Mouse (Mus musculus): ENCODE measurements at regions not wholly inside any gene's neighbourhood (a gene's known extent, or its start where the extent isn't known, plus 50 kb on each side); places are given as distances from the start of the nearest gene placed in this dataset.

DNA sequence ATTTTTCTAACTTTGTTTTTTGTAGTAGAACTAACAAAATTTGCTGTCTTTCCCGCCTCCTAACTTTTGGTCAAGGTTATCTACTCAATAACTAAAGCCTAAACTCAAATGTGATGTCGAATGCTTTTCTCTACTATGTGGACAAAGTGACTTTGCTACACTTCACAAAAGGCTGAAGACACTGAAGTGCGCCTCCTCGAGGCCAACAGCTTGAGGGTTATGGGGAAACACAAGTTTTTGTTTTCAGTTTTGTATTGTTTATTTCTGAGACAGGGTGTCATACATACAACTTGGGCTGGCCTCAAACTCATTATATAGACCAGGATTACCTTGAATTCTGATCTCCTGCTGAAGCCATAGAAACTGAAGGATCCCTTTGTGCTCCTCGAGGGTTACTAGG lies 162.4 kb upstream of the Tnfaip3 start:
- TF ChIP-seq CTCF (IDR thresholded peaks at IDR 0.05; ENCODE audit: insufficient read depth, low read length) (no peak), POLR2A (IDR thresholded peaks at IDR 0.05; ENCODE audit: borderline replicate concordance, extremely low read depth, low read depth, low read length) (no peak)
